Mouse (Mus musculus) spleen, adult 10 weeks (tissue): ENCODE measurements around the gene Mbd5. TPM values are rescaled to one million over a fixed set of nuclear protein-coding genes. Genes with fewer than 3 reads are reported as not detected.

Experiments used
- polyA plus RNA-seq: library from polyadenylated mRNA; stranded (reverse); fragments of 350-450 nt; fragmentation: Illumina TruSeq; extraction: RNeasy Lipid Tissue Mini Kit (QIAGEN cat#74804); gene quantifications from one replicate; pipeline ENCODE4 v1.2.3, GENCODE M21; 2015; ENCODE audit warnings: low replicate concordance; ENCODE audit not compliant: insufficient read depth

Mbd5 gene
- 27.5 TPM for polyA plus RNA-seq

DNA sequence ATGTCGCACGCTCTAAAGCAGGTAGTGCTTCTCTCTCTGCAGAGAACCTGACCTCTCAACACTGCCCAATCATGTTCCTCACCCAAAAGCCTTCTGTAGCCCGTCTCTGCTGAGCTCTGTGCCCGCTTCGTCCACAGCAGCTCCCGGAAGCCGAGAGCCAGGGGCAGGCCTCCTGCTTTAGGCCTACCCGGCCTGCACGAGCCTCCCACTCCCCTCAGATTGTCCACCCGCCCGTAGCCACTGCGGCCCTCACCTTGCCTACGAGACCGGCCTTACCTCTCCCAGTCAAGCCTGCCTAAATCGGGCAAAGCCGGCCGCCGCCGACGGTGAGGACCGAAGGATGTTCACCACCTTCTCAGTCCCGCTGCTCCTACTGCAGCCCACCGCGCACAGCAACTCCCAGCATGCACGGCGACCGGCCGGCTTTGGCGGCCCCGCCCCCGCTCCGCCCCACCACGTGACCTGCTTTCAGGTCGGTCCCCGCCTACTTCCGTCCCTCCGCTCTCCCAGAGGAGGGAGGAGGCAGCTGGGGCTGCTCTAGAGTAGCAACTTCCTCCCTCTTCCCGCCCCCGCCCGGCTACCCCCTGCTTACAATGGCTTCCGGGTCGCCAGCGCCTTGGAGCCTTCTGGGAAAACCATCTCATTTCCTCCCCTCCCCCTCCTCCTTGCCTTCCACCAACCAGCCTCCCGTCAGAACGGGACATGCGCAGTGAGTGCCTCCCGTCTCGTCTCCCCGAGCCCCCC is at the start of gene Mbd5:
Gene Mbd5 (plus strand): TSS at position 668 of the 744 bp plus-strand sequence.

DNA sequence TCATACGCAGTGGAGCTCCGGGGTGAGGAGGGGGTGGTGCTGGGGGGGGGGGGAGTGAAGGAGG is 776 bp downstream of the Mbd5 start, which contains the start of gene Orc4:
Gene Orc4 (minus strand): TSS at position 26 of the 64 bp plus-strand sequence.

Other genes starting within 250 kb of the Mbd5 start
- 7.7 TPM for gene Acvr2a, start 135.4 kb upstream of the Mbd5 start, polyA plus RNA-seq
- 108 TPM for gene Orc4, start 769 bp downstream of the Mbd5 start, polyA plus RNA-seq